In genomic region chr7:78361341-78362309, GRCm38 (mm10) we compare ENCODE assay signal across 11 mouse cellular contexts.
DNase-seq lines count a peak whose midpoint lies in the region; ATAC-seq and TF ChIP-seq lines count a peak whose summit lies in the region.
"Had no signal": no experiment of that assay in that cellular context is flagged by ENCODE, and none has a peak within 500 bp of the region (broad histone marks: within the 10 kb centered on the region; RNA-seq: fewer than 3 reads in every experiment).

No protein-coding gene starts in this region.

- TF ChIP-seq CTCF in forebrain, postnatal 0 days (IDR thresholded peaks at IDR 0.05; ENCODE audit: low read depth) = no peak

- DNase-seq in forebrain, postnatal 0 days = no peak
- peak; percentile 8 for DNase-seq in ovary, postnatal 14 days (ENCODE audit: low spot score)
- no peak for DNase-seq in ovary, postnatal 36 days (ENCODE audit: low spot score)
- DNase-seq in hindbrain, embryonic 14.5 days (ENCODE audit: low spot score) = no peak
- DNase-seq in urinary bladder, adult 18-20 months (ENCODE audit: low spot score in 2 of 2) = no peak
- DNase-seq: heart, postnatal 36 days; right cerebral cortex, postnatal 25 days had no signal

- H3K27me3 ChIP-seq in forebrain, postnatal 0 days (ENCODE audit: insufficient read depth, low read length) = no peaks in the 10 kb centered on the region
- no peaks in the 10 kb centered on the region for H3K27me3 ChIP-seq in forebrain, embryonic 16.5 days (replicated peaks; ENCODE audit: control insufficient read depth, insufficient read depth, low read length)
- no peaks in the 10 kb centered on the region for H3K27me3 ChIP-seq in hindbrain, embryonic 14.5 days (ENCODE audit: control insufficient read depth, insufficient read depth, low read length)
- H3K27me3 ChIP-seq: embryonic facial prominence, embryonic 13.5 days had no signal

- no peak overlapping the region for H3K4me3 ChIP-seq in forebrain, postnatal 0 days (ENCODE audit: low read depth, low read length)
- H3K4me3 ChIP-seq in forebrain, embryonic 16.5 days (replicated peaks; ENCODE audit: low read length) = no peak overlapping the region
- no peak overlapping the region for H3K4me3 ChIP-seq in hindbrain, embryonic 14.5 days (replicated peaks; ENCODE audit: low read length)
- H3K4me3 ChIP-seq: embryonic facial prominence, embryonic 13.5 days had no signal

- H3K4me2 ChIP-seq in forebrain, postnatal 0 days (ENCODE audit: low read depth) = no peak overlapping the region
- H3K4me2 ChIP-seq in forebrain, embryonic 16.5 days (ENCODE audit: low read length) = no peak overlapping the region
- H3K4me2 ChIP-seq in hindbrain, embryonic 14.5 days (replicated peaks) = no peak overlapping the region
- H3K4me2 ChIP-seq: embryonic facial prominence, embryonic 13.5 days; liver, embryonic 11.5 days had no signal

- H3K27ac ChIP-seq in forebrain, postnatal 0 days (ENCODE audit: low read depth, low read length) = no peak overlapping the region
- H3K27ac ChIP-seq in forebrain, embryonic 16.5 days (ENCODE audit: low read length) = no peak overlapping the region
- peak overlapping the region; percentile 53 for H3K27ac ChIP-seq in hindbrain, embryonic 14.5 days
- H3K27ac ChIP-seq: embryonic facial prominence, embryonic 13.5 days had no signal

- H3K9ac ChIP-seq in forebrain, postnatal 0 days = no peak overlapping the region
- no peak overlapping the region for H3K9ac ChIP-seq in forebrain, embryonic 16.5 days (replicated peaks; ENCODE audit: low read depth, low read length)
- H3K9ac ChIP-seq in hindbrain, embryonic 14.5 days = no peak overlapping the region
- H3K9ac ChIP-seq: embryonic facial prominence, embryonic 13.5 days had no signal

- peak; percentile 8; the same call in 1 of the 2 replicates for ATAC-seq in forebrain, postnatal 0 days
- no peak for ATAC-seq in forebrain, embryonic 16.5 days
- ATAC-seq in hindbrain, embryonic 14.5 days (ENCODE audit: low FRiP score) = peak; percentile 53; the same call in 1 of the 2 replicates
- ATAC-seq in erythroblast, adult 5-6 weeks (replicated peaks; ENCODE audit: low FRiP score, poor library complexity, severe bottlenecking) = no peak

- no peaks in the 10 kb centered on the region for H3K9me3 ChIP-seq in forebrain, postnatal 0 days (ENCODE audit: low read length)
- no peaks in the 10 kb centered on the region for H3K9me3 ChIP-seq in forebrain, embryonic 16.5 days (ENCODE audit: control insufficient read depth, low read length)
- H3K9me3 ChIP-seq in hindbrain, embryonic 14.5 days (ENCODE audit: control insufficient read depth, low read length) = no peaks in the 10 kb centered on the region
- H3K9me3 ChIP-seq: embryonic facial prominence, embryonic 13.5 days had no signal

- no peaks in the 10 kb centered on the region for H3K4me1 ChIP-seq in forebrain, postnatal 0 days (ENCODE audit: insufficient read depth)
- no peaks in the 10 kb centered on the region for H3K4me1 ChIP-seq in forebrain, embryonic 16.5 days (replicated peaks; ENCODE audit: control insufficient read depth, insufficient read depth, low read length)
- peaks cover 13% of the 10 kb centered on the region for H3K4me1 ChIP-seq in hindbrain, embryonic 14.5 days (replicated peaks; ENCODE audit: control insufficient read depth, insufficient read depth, low read length)
- H3K4me1 ChIP-seq: embryonic facial prominence, embryonic 13.5 days had no signal

- no peaks in the 10 kb centered on the region for H3K36me3 ChIP-seq in forebrain, postnatal 0 days (ENCODE audit: insufficient read depth)
- H3K36me3 ChIP-seq in forebrain, embryonic 16.5 days (ENCODE audit: control insufficient read depth, insufficient read depth) = no peaks in the 10 kb centered on the region
- no peaks in the 10 kb centered on the region for H3K36me3 ChIP-seq in hindbrain, embryonic 14.5 days (replicated peaks; ENCODE audit: control insufficient read depth, insufficient read depth)
- H3K36me3 ChIP-seq: embryonic facial prominence, embryonic 13.5 days had no signal

- WGBS in forebrain, postnatal 0 days = 76% methylated on average over 8 of the region's 8 CpGs
- 73% methylated on average over 8 of the region's 8 CpGs for WGBS in forebrain, embryonic 16.5 days
- 57% methylated on average over 8 of the region's 8 CpGs for WGBS in hindbrain, embryonic 14.5 days

Comparison
In these comparisons a context has a peak if more than half of its experiments do, and no peak if none do; other contexts are left out.
1. ATAC-seq: peak in forebrain, postnatal 0 days (single experiment) and hindbrain, embryonic 14.5 days (single experiment); none in forebrain, embryonic 16.5 days (single experiment) and erythroblast, adult 5-6 weeks (single experiment).